ENCODE assay signal across 14 mouse cellular contexts in the genomic region with DNA sequence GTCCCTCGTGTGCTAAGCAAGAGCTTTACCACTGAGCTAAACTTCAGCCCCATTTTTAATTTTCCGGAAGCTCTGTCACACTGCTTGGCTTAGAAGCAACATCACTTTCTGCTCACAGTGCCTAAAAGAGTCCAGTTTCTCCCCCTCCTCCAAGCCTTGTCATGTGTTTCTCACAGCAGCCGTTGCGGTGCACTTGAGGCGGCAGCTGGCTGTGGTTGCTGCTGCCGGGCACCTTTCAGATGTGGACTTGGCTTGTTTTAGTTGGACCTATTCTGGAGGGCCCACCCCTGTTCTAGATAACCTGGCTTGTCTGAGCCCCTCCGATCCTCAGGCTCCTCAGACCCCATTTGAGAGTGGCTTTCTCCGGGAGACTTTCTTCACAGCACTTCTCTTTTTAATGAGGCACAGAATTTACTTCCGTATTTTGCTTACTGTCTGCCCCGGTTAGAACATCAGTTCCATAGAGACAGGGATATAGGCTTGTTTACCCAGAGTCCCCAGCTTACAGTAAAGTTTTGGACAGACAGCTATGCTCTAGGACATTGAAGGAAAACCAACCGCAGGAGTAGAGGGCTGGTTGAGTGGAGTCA. TPM values are rescaled to one million over a fixed set of nuclear protein-coding genes. Genes with fewer than 3 reads are reported as not detected.
DNase-seq lines count a peak whose midpoint lies in the region; ATAC-seq and TF ChIP-seq lines count a peak whose summit lies in the region.
"Had no signal": no experiment of that assay in that cellular context is flagged by ENCODE, and none has a peak within 500 bp of the region (broad histone marks: within the 10 kb centered on the region; RNA-seq: fewer than 3 reads in every experiment).

No protein-coding gene starts in this region.

- no peak for ATAC-seq in liver, embryonic 15.5 days (ENCODE audit: insufficient read depth)
- peak; percentile 69 for ATAC-seq in megakaryocyte progenitor cell, adult 5-6 weeks (replicated peaks; ENCODE audit: poor library complexity)
- ATAC-seq: forebrain, embryonic 16.5 days; hindbrain, postnatal 0 days had no signal

- 51% methylated on average over 11 of the region's 11 CpGs for WGBS in liver, embryonic 15.5 days (ENCODE audit: insufficient replicate concordance)
- 76% methylated on average over 11 of the region's 11 CpGs for WGBS in kidney, adult 2 months

- no peak overlapping the region for H3K27ac ChIP-seq in liver, embryonic 15.5 days (replicated peaks)
- H3K27ac ChIP-seq in bone marrow macrophage, adult 2 months (ENCODE audit: insufficient read depth, low read depth, low read length): peak overlapping the region; percentile 99
- H3K27ac ChIP-seq in kidney, adult 2 months (ENCODE audit: insufficient read depth, low read depth, low read length): no peak overlapping the region
- H3K27ac ChIP-seq: hindbrain, postnatal 0 days; left cerebral cortex, adult 2 months; limb, embryonic 15.5 days had no signal

- H3K4me1 ChIP-seq in liver, embryonic 15.5 days (replicated peaks): no peaks in the 10 kb centered on the region
- H3K4me1 ChIP-seq in bone marrow macrophage, adult 2 months (ENCODE audit: control insufficient read depth, insufficient read depth, low read length): peaks cover 15% of the 10 kb centered on the region
- no peaks in the 10 kb centered on the region; the same call in 1 of the 2 replicates for H3K4me1 ChIP-seq in kidney, adult 2 months (ENCODE audit: control insufficient read depth, insufficient read depth, low read length)

- no peak overlapping the region for H3K4me3 ChIP-seq in liver, embryonic 15.5 days (replicated peaks)
- H3K4me3 ChIP-seq in bone marrow macrophage, adult 2 months (ENCODE audit: insufficient read depth, low read length): peak overlapping the region; percentile 54
- H3K4me3 ChIP-seq in kidney, adult 2 months (ENCODE audit: insufficient read depth, low read depth, low read length): no peak overlapping the region
- H3K4me3 ChIP-seq: left cerebral cortex, adult 2 months; limb, embryonic 15.5 days; myocyte had no signal

- no peak for DNase-seq in liver
- DNase-seq in telencephalon, adult 2 months (ENCODE audit: low read depth, low spot score): peak; percentile 16
- DNase-seq in kidney, adult 2 months: no peak
- no peak for DNase-seq in c-Kit-positive CD71-positive TER-119-positive erythroid progenitor cells, embryonic 14.5 days (ENCODE audit: low spot score)
- DNase-seq: cerebellum, postnatal 36 days; kidney, postnatal 4 days had no signal

- TF ChIP-seq POLR2A in bone marrow macrophage, adult 2 months (IDR thresholded peaks at IDR 0.05; ENCODE audit: borderline replicate concordance, low read depth, low read length): peak; percentile 64; the same call in 1 of the 2 replicates
- no peak for TF ChIP-seq POLR2A in kidney, adult 2 months (IDR thresholded peaks at IDR 0.05; ENCODE audit: low read depth, low read length)

- peaks cover 12% of the 10 kb centered on the region; the same call in 1 of the 2 replicates for H3K36me3 ChIP-seq in liver, embryonic 15.5 days (replicated peaks)
- H3K36me3 ChIP-seq in kidney, adult 2 months (ENCODE audit: control insufficient read depth, insufficient read depth, low read length): no peaks in the 10 kb centered on the region
- H3K36me3 ChIP-seq: limb, embryonic 15.5 days had no signal

- 0 out of 2 replicates have a peak overlapping the region, but pooled peaks have one; percentile 25 for H3K4me2 ChIP-seq in liver, embryonic 15.5 days
- H3K4me2 ChIP-seq: limb, embryonic 15.5 days had no signal

- H3K9ac ChIP-seq in liver, embryonic 15.5 days: no peak overlapping the region
- H3K9ac ChIP-seq: limb, embryonic 15.5 days had no signal

- H3K27me3 ChIP-seq in liver, embryonic 15.5 days: no peaks in the 10 kb centered on the region
- no peaks in the 10 kb centered on the region for H3K27me3 ChIP-seq in kidney, adult 2 months (replicated peaks; ENCODE audit: control insufficient read depth, insufficient read depth, low read length)
- H3K27me3 ChIP-seq: limb, embryonic 15.5 days had no signal

- no peaks in the 10 kb centered on the region for H3K9me3 ChIP-seq in liver, embryonic 15.5 days (replicated peaks)
- H3K9me3 ChIP-seq: limb, embryonic 15.5 days had no signal

- TF ChIP-seq CTCF in bone marrow macrophage, adult 2 months (IDR thresholded peaks at IDR 0.05; ENCODE audit: low read depth, low read length): no peak
- no peak for TF ChIP-seq CTCF in kidney, adult 2 months (conservative IDR thresholded peaks at IDR 0.05; ENCODE audit: insufficient read depth, insufficient read length, low read depth, low read length)

RNA-seq across cellular contexts. Expression of a gene that starts 20.8 kb away (rescaled TPM):
- 81.5 and 93.1 TPM in 2 replicates for polyA plus RNA-seq in liver, embryonic 15.5 days (2015; fragmentation: Nextera tagmentation; extraction: Ambion mirVana)
- polyA plus RNA-seq in bone marrow macrophage, adult 2 months (2012; ENCODE audit: insufficient read depth, insufficient read length, missing spikeins): 0.28 TPM in 1 of 2 replicates, not detected in the other
- total RNA-seq in megakaryocyte progenitor cell, adult 5-6 weeks (2015): 0.22 TPM in 2 replicates
- 0.29 TPM in 1 of 2 replicates, not detected in the other for total RNA-seq in megakaryocyte progenitor cell, adult 5-6 weeks (2017)
- polyA plus RNA-seq in kidney, adult 2 months (2012; rRNA removed): 100 and 103 TPM in 2 replicates
- polyA plus RNA-seq: myocyte had no signal

RNA-seq across cellular contexts. Expression of a gene that starts 25.6 kb away (rescaled TPM):
- 2.5 and 2.7 TPM in 2 replicates for polyA plus RNA-seq in liver, embryonic 15.5 days (2015; fragmentation: Nextera tagmentation; extraction: Ambion mirVana)
- polyA plus RNA-seq in bone marrow macrophage, adult 2 months (2012; ENCODE audit: insufficient read depth, insufficient read length, missing spikeins): 10.2 and 13.5 TPM in 2 replicates
- 7.4 and 7.7 TPM in 2 replicates for total RNA-seq in megakaryocyte progenitor cell, adult 5-6 weeks (2015)
- total RNA-seq in megakaryocyte progenitor cell, adult 5-6 weeks (2017): 7.7 and 14.6 TPM in 2 replicates
- polyA plus RNA-seq in kidney, adult 2 months (2012; rRNA removed): 13.9 and 15.5 TPM in 2 replicates

Comparison
In these comparisons a context has a peak if more than half of its experiments do, and no peak if none do; other contexts are left out.
1. RNA of a gene that starts 20.8 kb away (polyA plus RNA-seq): 100 to 103 TPM in kidney, adult 2 months and 81.5 to 93.1 TPM in liver, embryonic 15.5 days; 0.28 TPM in bone marrow macrophage, adult 2 months; every median in the first group is over 10 times any median in the second.